In the genomic region with DNA sequence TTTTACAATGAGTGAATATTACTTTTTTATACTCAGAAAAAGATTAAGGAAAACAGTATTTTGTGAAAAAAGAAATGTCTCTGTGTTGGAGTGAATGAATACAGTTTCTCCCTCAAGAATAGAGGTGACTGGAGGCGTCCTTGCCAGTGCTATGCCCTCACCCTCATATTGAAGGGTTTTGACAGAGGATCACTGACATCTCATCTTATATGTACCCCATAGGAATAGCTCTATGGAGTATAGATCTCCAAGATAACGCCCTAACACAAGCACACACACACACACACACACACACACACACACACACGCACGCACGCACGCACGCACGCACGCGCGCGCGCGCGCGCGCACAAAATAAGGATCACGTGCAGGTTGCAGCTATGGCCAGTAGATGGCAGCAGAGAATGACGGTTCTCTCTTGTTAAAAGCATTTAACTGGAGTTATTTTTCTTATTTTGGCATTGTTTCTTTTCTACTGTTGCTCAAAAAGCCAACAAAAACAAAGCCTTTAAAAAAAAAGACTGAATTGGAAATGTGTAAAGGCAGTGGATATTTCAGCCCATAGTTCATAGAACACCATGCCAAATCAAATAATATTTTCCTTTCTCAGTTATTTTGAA, we compare ENCODE assay signal across 8 mouse cellular contexts. TPM values are rescaled to one million over a fixed set of nuclear protein-coding genes. Genes with fewer than 3 reads are reported as not detected.
A peak's percentile ranks its signal among the peaks of the same experiment; 100 is the strongest.
DNase-seq lines count a peak whose midpoint lies in the region; ATAC-seq lines count a peak whose summit lies in the region.

No protein-coding gene starts in this region.

- H3K4me1 ChIP-seq in limb, embryonic 13.5 days, result no peaks in the 10 kb centered on the region
- no peaks in the 10 kb centered on the region for H3K4me1 ChIP-seq in midbrain, embryonic 15.5 days
- no peaks in the 10 kb centered on the region for H3K4me1 ChIP-seq in stomach, embryonic 16.5 days (ENCODE audit: control insufficient read depth, insufficient read depth, low read length)

- H3K36me3 ChIP-seq in limb, embryonic 13.5 days, result no peaks in the 10 kb centered on the region
- H3K36me3 ChIP-seq in midbrain, embryonic 15.5 days (replicated peaks), result no peaks in the 10 kb centered on the region
- no peaks in the 10 kb centered on the region for H3K36me3 ChIP-seq in stomach, embryonic 16.5 days (ENCODE audit: control insufficient read depth, insufficient read depth, low read length)

- no peak overlapping the region for H3K9ac ChIP-seq in limb, embryonic 13.5 days
- no peak overlapping the region for H3K9ac ChIP-seq in midbrain, embryonic 15.5 days
- no peak overlapping the region for H3K9ac ChIP-seq in stomach, embryonic 16.5 days (ENCODE audit: low read length)

- H3K9me3 ChIP-seq in limb, embryonic 13.5 days, result no peaks in the 10 kb centered on the region
- no peaks in the 10 kb centered on the region for H3K9me3 ChIP-seq in midbrain, embryonic 15.5 days
- no peaks in the 10 kb centered on the region for H3K9me3 ChIP-seq in stomach, embryonic 16.5 days (replicated peaks; ENCODE audit: control insufficient read depth, low read length)

- peak overlapping the region; percentile 26 for H3K4me3 ChIP-seq in limb, embryonic 13.5 days
- peak overlapping the region; percentile 29 for H3K4me3 ChIP-seq in midbrain, embryonic 15.5 days
- H3K4me3 ChIP-seq in stomach, embryonic 16.5 days (replicated peaks; ENCODE audit: low read length), result peak overlapping the region; percentile 20

- H3K27me3 ChIP-seq in limb, embryonic 13.5 days, result no peaks in the 10 kb centered on the region
- no peaks in the 10 kb centered on the region for H3K27me3 ChIP-seq in midbrain, embryonic 15.5 days (replicated peaks)
- H3K27me3 ChIP-seq in stomach, embryonic 16.5 days (ENCODE audit: control insufficient read depth, insufficient read depth, low read length), result no peaks in the 10 kb centered on the region; the same call in 1 of the 2 replicates

- peak overlapping the region; percentile 53 for H3K4me2 ChIP-seq in limb, embryonic 13.5 days (replicated peaks)
- H3K4me2 ChIP-seq in midbrain, embryonic 15.5 days, result peak overlapping the region; percentile 40
- H3K4me2 ChIP-seq in stomach, embryonic 16.5 days (ENCODE audit: low read depth, low read length), result peak overlapping the region; percentile 31; the same call in 1 of the 2 replicates

- 26% methylated on average over 19 of the region's 19 CpGs for WGBS in limb, embryonic 13.5 days
- 19% methylated on average over 19 of the region's 19 CpGs for WGBS in midbrain, embryonic 15.5 days
- WGBS in stomach, embryonic 16.5 days, result 7% methylated on average over 19 of the region's 19 CpGs

- DNase-seq in 3T3-L1 (ENCODE audit: low read depth, low spot score), result peak; percentile 68
- peak; percentile 27 for DNase-seq in R1 (ENCODE audit: low read depth, low spot score)
- peak; percentile 47 for DNase-seq in embryo, embryonic 10 days (ENCODE audit: low spot score)
- peak; percentile 14 for DNase-seq in kidney, adult 11 months

- ATAC-seq in granulocyte monocyte progenitor cell, adult 5-6 weeks (replicated peaks; ENCODE audit: poor library complexity, severe bottlenecking), result peak; percentile 79
- ATAC-seq in limb, embryonic 13.5 days (ENCODE audit: low FRiP score, low read depth), result no peak
- ATAC-seq in midbrain, embryonic 15.5 days (replicated peaks), result peak; percentile 78
- ATAC-seq in stomach, embryonic 16.5 days (ENCODE audit: insufficient read depth, low FRiP score), result no peak

- no peak overlapping the region for H3K27ac ChIP-seq in limb, embryonic 13.5 days
- no peak overlapping the region for H3K27ac ChIP-seq in midbrain, embryonic 15.5 days
- H3K27ac ChIP-seq in stomach, embryonic 16.5 days (ENCODE audit: low read length), result no peak overlapping the region

RNA-seq across cellular contexts. Expression of a gene that starts 49.5 kb away (rescaled TPM):
- 1.4 and 1.7 TPM in 2 replicates for total RNA-seq in granulocyte monocyte progenitor cell, adult 5-6 weeks (2014; fragmentation: Nextera tagmentation)
- total RNA-seq in granulocyte monocyte progenitor cell, adult 5-6 weeks (2017), result 0.62 and 1.6 TPM in 2 replicates
- polyA plus RNA-seq in limb, embryonic 13.5 days (2015; fragmentation: Nextera tagmentation; extraction: Ambion mirVana), result 8.9 and 9.3 TPM in 2 replicates
- 3.5 and 4.3 TPM in 2 replicates for polyA plus RNA-seq in midbrain, embryonic 15.5 days (2015; fragmentation: Nextera tagmentation; extraction: Ambion mirVana)
- 5.1 and 6.5 TPM in 2 replicates for polyA plus RNA-seq in stomach, embryonic 16.5 days (2015; fragmentation: Nextera tagmentation; extraction: Ambion mirVana)

Comparison
In these comparisons a context has a peak if more than half of its experiments do, and no peak if none do; other contexts are left out.
1. DNase-seq: peak in every context shown above with its lines; median percentile 68 in 3T3-L1; 47 in embryo, embryonic 10 days; 27 in R1; 14 in kidney, adult 11 months.
2. ATAC-seq: peak in granulocyte monocyte progenitor cell, adult 5-6 weeks (single experiment) and midbrain, embryonic 15.5 days (single experiment); none in limb, embryonic 13.5 days (single experiment) and stomach, embryonic 16.5 days (single experiment).
3. Peak in every context shown above with its lines, with median percentiles within 50 percentile points of each other: H3K4me2 ChIP-seq and H3K4me3 ChIP-seq.